Mouse (Mus musculus): ENCODE measurements around the gene Ago4.

- TF ChIP-seq CTCF (IDR thresholded peaks at IDR 0.05; ENCODE audit: insufficient read depth, low read length) (no peak), POLR2A (IDR thresholded peaks at IDR 0.05; ENCODE audit: borderline replicate concordance, extremely low read depth, low read depth, low read length) (no peak)
These were observed 7.3 kb upstream of the Ago4 start for GRCm38 (mm10) chr4:126540487-126541071.

Measured in lung, adult 2 months (tissue).